Mouse (Mus musculus) heart, embryonic 11.5 days (tissue): Measurements from ENCODE around the gene Hoxa9. TPM values are rescaled to one million over a fixed set of nuclear protein-coding genes. Genes with fewer than 3 reads are reported as not detected.

Experiments
- ATAC-seq: fragments of 200-750 bp; cut with Nextera tagmentation; replicated peaks from 2 replicates; pipeline ENCODE4 v1.8.0; 2017; ENCODE audit warnings: moderate library complexity; ENCODE audit not compliant: insufficient number of reproducible peaks, low FRiP score, low TSS enrichment
- H3K27ac ChIP-seq: fragments of 300-500 bp; sonication (generic); 2 replicates; pipeline ENCODE4 v1.5.1; 2014; ENCODE audit warnings: mild to moderate bottlenecking, low read depth, low read length
- H3K27me3 ChIP-seq: fragments of 300-500 bp; sonication (generic); 2 replicates; pipeline ENCODE4 v1.6.1; 2014; ENCODE audit warnings: mild to moderate bottlenecking, low read length, mixed read lengths; ENCODE audit not compliant: control insufficient read depth, insufficient read depth
- H3K36me3 ChIP-seq: fragments of 300-500 bp; sonication (generic); 2 replicates; pipeline ENCODE4 v1.6.1; 2014; ENCODE audit warnings: mild to moderate bottlenecking, low read length, moderate library complexity, mixed read lengths; ENCODE audit not compliant: control insufficient read depth, insufficient read depth
- H3K4me1 ChIP-seq: fragments of 300-500 bp; sonication (generic); 2 replicates; pipeline ENCODE4 v1.6.1; 2014; ENCODE audit warnings: low read length; ENCODE audit not compliant: control insufficient read depth, insufficient read depth
- H3K4me2 ChIP-seq: fragments of 300-500 bp; sonication (generic); 2 replicates; pipeline ENCODE4 v1.6.1; 2014; ENCODE audit warnings: mild to moderate bottlenecking, moderate library complexity
- H3K4me3 ChIP-seq: fragments of 300-500 bp; sonication (generic); 2 replicates; pipeline ENCODE4 v1.5.1; 2014; ENCODE audit warnings: low read depth, low read length
- H3K9ac ChIP-seq: fragments of 300-500 bp; sonication (generic); 2 replicates; pipeline ENCODE4 v1.6.1; 2014; ENCODE audit warnings: mild to moderate bottlenecking, low read depth, low read length, moderate library complexity
- H3K9me3 ChIP-seq: fragments of 300-500 bp; sonication (generic); replicated peaks from 2 replicates; pipeline ENCODE4 v1.6.1; 2016; ENCODE audit warnings: low read length; ENCODE audit not compliant: control insufficient read depth
- WGBS: fragments of 180-500 bp; shearing (Covaris S2); extraction: QIAGEN DNeasy Blood & Tissue Kit; methylation state at CpG from one replicate; pipeline ENCODE4 v1.1.7; 2014; ENCODE audit not compliant: insufficient replicate concordance; 5-methylcytosine and 5-hydroxymethylcytosine counted together
- polyA plus RNA-seq: library from polyadenylated mRNA; unstranded; fragments of >200 nt; fragmentation: Nextera tagmentation; extraction: Ambion mirVana; gene quantifications from 2 replicates; pipeline ENCODE4 v1.2.1, GENCODE M21; 2014

Hoxa9 gene
- polyA plus RNA-seq, 1 experiment from 2014 or later = 0.29 TPM

- no peak for ATAC-seq
- Histone ChIP-seq H3K4me3 (no peak overlapping the region), H3K9me3 (no peaks in the 10 kb centered on the region), H3K4me2 (no peak overlapping the region), H3K36me3 (no peaks in the 10 kb centered on the region), H3K9ac (no peak overlapping the region), H3K27me3 (peaks cover 95% of the 10 kb centered on the region), H3K27ac (no peak overlapping the region), H3K4me1 (peaks cover 8% of the 10 kb centered on the region; the same call in 1 of the 2 replicates)
- WGBS = 2% methylated on average over 43 of the region's 44 CpGs
Measured at GRCm38 (mm10) chr6:52229558-52230416, 1.1 kb downstream of the Hoxa9 start.

GRCm38 (mm10) chr6:52228475-52229465 lies 2.1 kb downstream of the Hoxa9 start:
- Histone ChIP-seq H3K4me2 (no peak overlapping the region), H3K36me3 (no peaks in the 10 kb centered on the region), H3K9me3 (no peaks in the 10 kb centered on the region), H3K27me3 (peaks cover 95% of the 10 kb centered on the region), H3K4me3 (no peak overlapping the region), H3K9ac (no peak overlapping the region), H3K27ac (no peak overlapping the region), H3K4me1 (peaks cover 5% of the 10 kb centered on the region; the same call in 1 of the 2 replicates)
- ATAC-seq = no peak
- WGBS = under 1% methylated on average over 38 of the region's 38 CpGs

- Histone ChIP-seq H3K4me3 (no peak overlapping the region), H3K9ac (no peak overlapping the region), H3K9me3 (no peaks in the 10 kb centered on the region), H3K27me3 (peaks cover 95% of the 10 kb centered on the region), H3K27ac (no peak overlapping the region), H3K4me2 (no peak overlapping the region), H3K4me1 (peaks cover 5% of the 10 kb centered on the region; the same call in 1 of the 2 replicates), H3K36me3 (no peaks in the 10 kb centered on the region)
- no peak for ATAC-seq
- 4% methylated on average over 11 of the region's 11 CpGs for WGBS
Measured at GRCm38 (mm10) chr6:52227470-52228222, 3.2 kb downstream of the Hoxa9 start.

- Histone ChIP-seq H3K4me1 (peaks cover 5% of the 10 kb centered on the region; the same call in 1 of the 2 replicates), H3K4me3 (no peak overlapping the region), H3K36me3 (no peaks in the 10 kb centered on the region), H3K9me3 (no peaks in the 10 kb centered on the region), H3K27me3 (peaks cover 95% of the 10 kb centered on the region), H3K27ac (no peak overlapping the region), H3K9ac (no peak overlapping the region), H3K4me2 (no peak overlapping the region)
- no peak for ATAC-seq
- WGBS = 2% methylated on average over 26 of the region's 26 CpGs
Measured at GRCm38 (mm10) chr6:52226569-52227257, 4.2 kb downstream of the Hoxa9 start.

GRCm38 (mm10) chr6:52225612-52226568 lies 5.0 kb downstream of the Hoxa9 start:
- ATAC-seq = no peak
- H3K27ac ChIP-seq = no peak overlapping the region
- H3K4me2 ChIP-seq = no peak overlapping the region
- WGBS = 4% methylated on average over 69 of the region's 69 CpGs
- no peaks in the 10 kb centered on the region for H3K36me3 ChIP-seq
- H3K9ac ChIP-seq = no peak overlapping the region
- H3K4me1 ChIP-seq = peaks cover 5% of the 10 kb centered on the region; the same call in 1 of the 2 replicates
- peaks cover 97% of the 10 kb centered on the region for H3K27me3 ChIP-seq
- no peaks in the 10 kb centered on the region for H3K9me3 ChIP-seq
- no peak overlapping the region for H3K4me3 ChIP-seq

- Histone ChIP-seq H3K27ac (no peak overlapping the region), H3K9ac (no peak overlapping the region), H3K4me1 (peaks cover 5% of the 10 kb centered on the region; the same call in 1 of the 2 replicates), H3K9me3 (no peaks in the 10 kb centered on the region), H3K27me3 (peaks cover 97% of the 10 kb centered on the region), H3K4me2 (no peak overlapping the region), H3K4me3 (no peak overlapping the region), H3K36me3 (no peaks in the 10 kb centered on the region)
- WGBS = under 1% methylated on average over 35 of the region's 36 CpGs
- ATAC-seq = no peak
Measured at GRCm38 (mm10) chr6:52224895-52225611, 5.8 kb downstream of the Hoxa9 start.
